Mouse (Mus musculus): ENCODE data around the gene Etv1. TPM values are rescaled to one million over a fixed set of nuclear protein-coding genes. Genes with fewer than 3 reads are reported as not detected.

The Etv1 gene
- polyA plus RNA-seq, 1 experiment from 2014 or later: 12.8 TPM

DNA sequence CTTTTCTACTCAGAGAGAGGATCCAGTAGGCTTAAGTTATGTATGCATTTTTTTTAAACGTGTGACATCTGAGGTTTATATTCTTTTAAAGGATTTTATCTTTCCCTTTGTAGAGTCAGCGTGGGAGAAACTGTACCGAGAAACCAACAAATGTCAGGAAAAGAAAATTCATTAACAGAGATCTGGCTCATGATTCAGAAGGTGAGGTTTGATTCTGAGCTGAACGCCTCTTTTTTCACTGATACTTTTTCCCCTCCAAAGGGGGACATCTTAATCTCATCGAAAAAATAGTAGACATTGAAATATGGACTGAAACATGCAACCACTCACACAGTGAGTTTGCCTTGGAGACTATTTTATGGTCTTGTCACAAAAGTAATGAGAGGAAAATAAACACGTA, 2.5 kb downstream of the Etv1 start:
- peak overlapping the region; percentile 72 for H3K4me3 ChIP-seq (ENCODE audit: low read length)
- H3K9ac ChIP-seq (replicated peaks; ENCODE audit: low read length): no peak overlapping the region
- no peak overlapping the region for H3K27ac ChIP-seq (ENCODE audit: low read length)
- H3K27me3 ChIP-seq (ENCODE audit: insufficient read depth, low read length): no peaks in the 10 kb centered on the region
- peak overlapping the region; percentile 84 for H3K4me2 ChIP-seq (replicated peaks; ENCODE audit: low read depth, low read length)
- no peaks in the 10 kb centered on the region for H3K36me3 ChIP-seq (ENCODE audit: insufficient read depth, low read length)
- 0 out of 2 replicates have a peak, but pooled peaks cover 6% of the 10 kb centered on the region for H3K4me1 ChIP-seq (ENCODE audit: insufficient read depth, low read length)
- no peak for ATAC-seq (ENCODE audit: low FRiP score, low TSS enrichment)
- WGBS: 26% methylated on average over 6 of the region's 6 CpGs
- no peaks in the 10 kb centered on the region for H3K9me3 ChIP-seq (ENCODE audit: low read length)

DNA sequence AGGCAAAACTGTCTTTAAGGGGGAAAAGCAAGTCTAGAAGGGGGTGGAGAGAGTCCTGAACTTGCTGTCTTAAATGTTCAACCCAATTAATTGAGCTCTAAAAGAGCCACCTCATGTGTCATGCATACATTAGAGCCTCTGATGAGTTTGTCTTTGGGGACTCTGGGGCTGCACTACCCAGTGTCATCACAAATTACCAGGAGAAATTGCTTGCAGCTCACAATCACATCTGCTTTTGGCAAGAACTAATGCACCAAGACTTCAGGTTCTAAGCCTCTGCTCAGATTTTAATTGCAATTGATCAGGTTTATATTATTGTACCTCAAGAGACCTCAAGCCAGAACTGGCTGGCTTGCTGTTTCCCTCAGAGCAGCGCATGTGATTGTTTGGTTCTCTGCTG, 4.1 kb downstream of the Etv1 start:
- no peaks in the 10 kb centered on the region for H3K36me3 ChIP-seq (ENCODE audit: insufficient read depth, low read length)
- H3K4me3 ChIP-seq (ENCODE audit: low read length): no peak overlapping the region
- no peak overlapping the region for H3K27ac ChIP-seq (ENCODE audit: low read length)
- peaks cover 11% of the 10 kb centered on the region for H3K4me1 ChIP-seq (ENCODE audit: insufficient read depth, low read length)
- no peaks in the 10 kb centered on the region for H3K27me3 ChIP-seq (ENCODE audit: insufficient read depth, low read length)
- ATAC-seq (ENCODE audit: low FRiP score, low TSS enrichment): no peak
- H3K4me2 ChIP-seq (replicated peaks; ENCODE audit: low read depth, low read length): no peak overlapping the region
- WGBS: 83% methylated on average over 1 of the region's 1 CpGs
- H3K9ac ChIP-seq (replicated peaks; ENCODE audit: low read length): no peak overlapping the region
- no peaks in the 10 kb centered on the region for H3K9me3 ChIP-seq (ENCODE audit: low read length)

DNA sequence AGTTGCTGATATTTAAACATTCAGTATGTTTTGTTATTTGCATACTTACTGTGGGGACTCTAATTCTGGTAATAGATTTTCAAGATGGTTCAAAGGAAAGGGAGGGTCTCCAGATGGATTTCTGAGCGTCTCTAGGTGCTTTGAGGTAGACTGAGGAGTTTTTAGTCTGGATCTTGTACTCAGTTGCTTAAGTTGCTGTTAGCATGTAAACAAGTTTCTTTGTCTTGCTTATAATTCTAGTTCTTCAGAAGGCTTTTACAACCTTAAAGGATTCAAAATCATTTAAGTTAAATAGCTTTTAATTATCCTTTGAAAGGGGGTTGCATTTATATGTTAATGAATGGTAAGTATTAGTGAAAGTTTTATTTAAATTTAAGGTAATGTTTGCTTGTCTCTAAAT, 5.0 kb downstream of the Etv1 start:
- Histone ChIP-seq H3K9me3 (ENCODE audit: low read length) (no peaks in the 10 kb centered on the region), H3K36me3 (ENCODE audit: insufficient read depth, low read length) (no peaks in the 10 kb centered on the region), H3K4me3 (ENCODE audit: low read length) (no peak overlapping the region), H3K9ac (replicated peaks; ENCODE audit: low read length) (no peak overlapping the region), H3K27me3 (ENCODE audit: insufficient read depth, low read length) (no peaks in the 10 kb centered on the region), H3K4me1 (ENCODE audit: insufficient read depth, low read length) (peaks cover 20% of the 10 kb centered on the region), H3K27ac (ENCODE audit: low read length) (no peak overlapping the region), H3K4me2 (replicated peaks; ENCODE audit: low read depth, low read length) (no peak overlapping the region)
- no peak for ATAC-seq (ENCODE audit: low FRiP score, low TSS enrichment)
- 36% methylated on average over 1 of the region's 1 CpGs for WGBS

DNA sequence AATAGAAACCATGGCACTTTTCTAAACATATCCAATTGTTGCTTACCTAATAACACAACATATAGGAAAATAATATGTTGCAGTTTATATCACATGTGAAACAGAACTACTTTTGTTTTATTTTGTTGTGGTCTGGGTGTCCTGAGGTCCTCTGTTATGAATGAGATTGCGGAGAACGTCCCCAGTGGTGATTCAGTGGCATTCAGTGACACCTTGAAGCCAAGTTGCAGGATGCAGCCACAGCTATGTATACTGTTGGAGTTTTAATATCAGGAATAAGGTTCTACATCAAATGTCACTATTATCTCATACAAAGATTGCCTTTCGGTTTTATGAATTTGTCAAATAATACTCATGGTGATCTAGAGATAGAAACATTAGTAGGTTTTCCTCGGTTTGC, 7.4 kb downstream of the Etv1 start:
- Histone ChIP-seq H3K27me3 (ENCODE audit: insufficient read depth, low read length) (no peaks in the 10 kb centered on the region), H3K4me1 (ENCODE audit: insufficient read depth, low read length) (peaks cover 17% of the 10 kb centered on the region), H3K9me3 (ENCODE audit: low read length) (no peaks in the 10 kb centered on the region), H3K27ac (ENCODE audit: low read length) (no peak overlapping the region), H3K4me2 (replicated peaks; ENCODE audit: low read depth, low read length) (no peak overlapping the region), H3K36me3 (ENCODE audit: insufficient read depth, low read length) (no peaks in the 10 kb centered on the region), H3K4me3 (ENCODE audit: low read length) (no peak overlapping the region), H3K9ac (replicated peaks; ENCODE audit: low read length) (no peak overlapping the region)
- WGBS: 94% methylated on average over 4 of the region's 4 CpGs
- no peak for ATAC-seq (ENCODE audit: low FRiP score, low TSS enrichment)

DNA sequence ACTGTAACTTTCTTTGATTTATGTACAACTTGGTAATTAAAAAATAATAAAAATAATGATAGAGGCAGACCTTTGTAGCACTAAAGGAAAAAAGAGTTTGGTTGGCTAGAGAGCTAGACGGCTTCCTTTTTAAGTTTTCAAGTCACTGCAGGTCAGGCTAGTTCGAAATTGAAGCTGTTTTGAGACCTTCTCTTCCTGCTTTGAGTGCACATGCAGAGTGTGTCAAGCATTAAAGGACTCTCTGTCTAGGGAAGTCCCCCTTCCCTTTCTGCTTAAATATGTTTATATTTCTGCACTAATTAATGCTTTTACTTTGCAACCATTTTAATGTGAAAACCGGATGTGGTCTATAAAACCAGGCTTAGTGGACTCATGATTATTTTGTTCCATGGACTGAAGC, 8.5 kb downstream of the Etv1 start:
- H3K36me3 ChIP-seq (ENCODE audit: insufficient read depth, low read length): no peaks in the 10 kb centered on the region
- H3K4me1 ChIP-seq (ENCODE audit: insufficient read depth, low read length): peaks cover 14% of the 10 kb centered on the region
- ATAC-seq (ENCODE audit: low FRiP score, low TSS enrichment): peak; percentile 58; the same call in 1 of the 2 replicates
- H3K9me3 ChIP-seq (ENCODE audit: low read length): no peaks in the 10 kb centered on the region
- H3K27ac ChIP-seq (ENCODE audit: low read length): no peak overlapping the region
- H3K4me3 ChIP-seq (ENCODE audit: low read length): no peak overlapping the region
- H3K9ac ChIP-seq (replicated peaks; ENCODE audit: low read length): no peak overlapping the region
- no peaks in the 10 kb centered on the region for H3K27me3 ChIP-seq (ENCODE audit: insufficient read depth, low read length)
- 35% methylated on average over 3 of the region's 3 CpGs for WGBS
- H3K4me2 ChIP-seq (replicated peaks; ENCODE audit: low read depth, low read length): no peak overlapping the region

DNA sequence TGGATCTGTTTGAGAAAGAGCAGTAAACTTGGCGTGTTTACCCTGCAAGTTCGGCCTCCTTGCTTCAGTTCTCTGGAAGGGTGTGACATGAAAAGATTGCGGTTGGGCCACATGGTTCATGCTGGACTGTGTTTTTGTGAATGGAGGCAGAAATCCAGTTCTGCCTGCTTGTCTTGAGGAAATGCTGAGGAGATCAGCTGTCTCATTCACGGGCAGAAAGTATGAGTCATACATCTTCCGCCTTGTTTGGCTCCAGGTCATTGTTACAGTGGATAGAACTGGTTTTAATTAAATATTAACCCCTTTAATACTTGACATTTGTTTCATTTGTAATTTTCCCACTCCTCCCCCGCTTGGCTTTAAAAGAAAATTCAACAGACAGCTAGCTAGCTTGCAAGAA, 9.4 kb downstream of the Etv1 start:
- ATAC-seq (ENCODE audit: low FRiP score, low TSS enrichment): peak; percentile 94
- Histone ChIP-seq H3K27ac (ENCODE audit: low read length) (peak overlapping the region; percentile 48; the same call in 1 of the 2 replicates), H3K9me3 (ENCODE audit: low read length) (no peaks in the 10 kb centered on the region), H3K4me3 (ENCODE audit: low read length) (peak overlapping the region; percentile 12; the same call in 1 of the 2 replicates), H3K9ac (replicated peaks; ENCODE audit: low read length) (no peak overlapping the region), H3K4me1 (ENCODE audit: insufficient read depth, low read length) (peaks cover 16% of the 10 kb centered on the region), H3K36me3 (ENCODE audit: insufficient read depth, low read length) (no peaks in the 10 kb centered on the region), H3K4me2 (replicated peaks; ENCODE audit: low read depth, low read length) (peak overlapping the region; percentile 40), H3K27me3 (ENCODE audit: insufficient read depth, low read length) (no peaks in the 10 kb centered on the region)
- 19% methylated on average over 6 of the region's 6 CpGs for WGBS

DNA sequence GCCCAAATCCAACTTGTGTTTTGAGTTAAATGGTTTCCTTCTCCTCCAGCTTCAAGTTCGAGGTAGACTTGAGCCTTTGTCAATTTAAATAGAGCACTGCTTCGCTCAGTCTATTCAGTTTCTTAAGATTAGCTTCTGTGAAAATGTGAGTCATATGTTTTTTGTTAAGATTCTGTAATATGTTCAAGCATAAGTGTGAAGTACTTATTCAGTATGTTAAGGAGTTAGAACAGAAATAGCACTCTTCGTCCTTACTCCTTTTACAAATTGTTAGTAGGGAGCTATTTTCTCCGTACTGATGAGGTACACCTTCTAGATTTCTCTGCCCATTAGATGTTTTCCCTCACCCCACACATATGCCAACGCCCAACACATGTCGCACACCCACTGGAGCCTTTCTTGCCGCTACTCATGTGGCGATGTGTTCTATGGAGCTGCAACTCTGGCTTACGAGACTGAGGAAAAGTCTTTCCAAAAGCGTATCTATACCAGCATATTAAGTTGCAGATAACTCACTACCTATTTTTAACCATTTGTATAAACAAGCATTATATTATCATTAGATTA, 10.7 kb downstream of the Etv1 start:
- H3K4me3 ChIP-seq (ENCODE audit: low read length): no peak overlapping the region
- no peak overlapping the region for H3K4me2 ChIP-seq (replicated peaks; ENCODE audit: low read depth, low read length)
- H3K27me3 ChIP-seq (ENCODE audit: insufficient read depth, low read length): no peaks in the 10 kb centered on the region
- 94% methylated on average over 10 of the region's 10 CpGs for WGBS
- H3K9ac ChIP-seq (replicated peaks; ENCODE audit: low read length): no peak overlapping the region
- no peaks in the 10 kb centered on the region for H3K9me3 ChIP-seq (ENCODE audit: low read length)
- H3K36me3 ChIP-seq (ENCODE audit: insufficient read depth, low read length): no peaks in the 10 kb centered on the region
- peaks cover 19% of the 10 kb centered on the region for H3K4me1 ChIP-seq (ENCODE audit: insufficient read depth, low read length)
- no peak overlapping the region for H3K27ac ChIP-seq (ENCODE audit: low read length)
- ATAC-seq (ENCODE audit: low FRiP score, low TSS enrichment): no peak

DNA sequence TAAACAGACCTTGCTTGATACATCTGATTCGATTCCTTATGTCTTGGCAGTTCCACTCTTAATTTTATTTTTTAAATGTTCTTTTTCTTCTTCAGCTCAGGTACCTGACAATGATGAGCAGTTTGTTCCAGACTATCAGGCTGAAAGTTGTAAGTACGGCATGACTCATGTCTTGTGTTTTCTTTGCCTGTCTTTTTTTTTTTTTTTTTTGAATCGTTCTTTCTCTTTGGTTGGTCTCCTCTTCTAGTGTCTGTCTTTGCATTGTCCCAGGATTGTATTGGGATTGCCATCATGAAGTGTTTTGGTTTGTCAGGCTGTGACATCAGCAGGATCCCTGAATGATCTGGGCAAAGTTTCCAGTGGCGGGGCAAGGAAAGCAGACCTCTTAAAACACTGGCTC, 13.9 kb downstream of the Etv1 start:
- Histone ChIP-seq H3K4me1 (ENCODE audit: insufficient read depth, low read length) (peaks cover 16% of the 10 kb centered on the region), H3K9ac (replicated peaks; ENCODE audit: low read length) (no peak overlapping the region), H3K4me3 (ENCODE audit: low read length) (no peak overlapping the region), H3K4me2 (replicated peaks; ENCODE audit: low read depth, low read length) (no peak overlapping the region), H3K9me3 (ENCODE audit: low read length) (no peaks in the 10 kb centered on the region), H3K27ac (ENCODE audit: low read length) (no peak overlapping the region), H3K36me3 (ENCODE audit: insufficient read depth, low read length) (no peaks in the 10 kb centered on the region), H3K27me3 (ENCODE audit: insufficient read depth, low read length) (no peaks in the 10 kb centered on the region)
- ATAC-seq (ENCODE audit: low FRiP score, low TSS enrichment): no peak
- WGBS: 50% methylated on average over 4 of the region's 4 CpGs

DNA sequence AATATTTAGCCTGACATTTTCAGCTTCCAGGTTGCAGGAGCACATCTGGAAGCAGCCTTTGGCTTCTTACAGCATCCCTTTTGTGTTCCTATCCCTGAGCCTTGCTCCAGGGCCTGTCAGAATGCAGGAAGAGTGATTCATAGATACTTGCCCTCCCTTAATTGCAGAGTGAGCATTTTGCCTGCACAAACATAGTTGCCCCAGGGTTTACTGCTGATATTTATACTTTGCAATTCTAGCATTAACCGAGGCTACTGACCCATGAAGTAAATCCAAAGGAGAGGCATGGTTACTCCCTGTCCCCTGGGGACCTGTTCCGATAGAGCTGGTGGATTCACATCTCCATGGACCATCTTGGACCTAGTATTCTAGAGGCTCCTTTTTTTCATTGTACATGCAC, 14.5 kb downstream of the Etv1 start:
- peak; percentile 87 for ATAC-seq (ENCODE audit: low FRiP score, low TSS enrichment)
- Histone ChIP-seq H3K4me3 (ENCODE audit: low read length) (no peak overlapping the region), H3K4me2 (replicated peaks; ENCODE audit: low read depth, low read length) (no peak overlapping the region), H3K36me3 (ENCODE audit: insufficient read depth, low read length) (no peaks in the 10 kb centered on the region), H3K9me3 (ENCODE audit: low read length) (no peaks in the 10 kb centered on the region), H3K9ac (replicated peaks; ENCODE audit: low read length) (no peak overlapping the region), H3K27ac (ENCODE audit: low read length) (no peak overlapping the region), H3K4me1 (ENCODE audit: insufficient read depth, low read length) (peaks cover 10% of the 10 kb centered on the region), H3K27me3 (ENCODE audit: insufficient read depth, low read length) (no peaks in the 10 kb centered on the region)
- WGBS: 18% methylated on average over 2 of the region's 2 CpGs

DNA sequence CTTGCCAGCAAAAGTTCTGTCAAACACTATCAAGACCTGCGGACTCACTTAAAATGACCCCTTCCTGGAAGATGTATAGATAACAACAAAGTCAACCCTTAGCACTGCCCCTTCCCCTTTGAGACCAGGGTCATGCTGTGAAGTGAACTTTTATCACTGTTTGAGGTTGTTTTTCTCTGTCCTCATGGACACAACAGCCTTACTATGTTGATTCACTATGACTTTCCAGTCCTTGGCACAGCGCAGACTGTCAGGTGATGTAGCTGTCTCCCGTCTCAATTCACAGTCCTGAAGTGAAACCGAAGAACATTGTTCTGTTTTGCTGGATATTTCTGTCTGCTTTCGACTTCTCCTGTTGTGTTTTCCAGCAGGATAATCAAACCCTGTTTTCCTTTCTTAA, 27.9 kb downstream of the Etv1 start:
- 64% methylated on average over 5 of the region's 5 CpGs for WGBS
- H3K4me2 ChIP-seq (replicated peaks; ENCODE audit: low read depth, low read length): no peak overlapping the region
- H3K4me3 ChIP-seq (ENCODE audit: low read length): no peak overlapping the region
- no peak overlapping the region for H3K9ac ChIP-seq (replicated peaks; ENCODE audit: low read length)
- no peak overlapping the region for H3K27ac ChIP-seq (ENCODE audit: low read length)
- no peaks in the 10 kb centered on the region for H3K36me3 ChIP-seq (ENCODE audit: insufficient read depth, low read length)
- no peaks in the 10 kb centered on the region for H3K27me3 ChIP-seq (ENCODE audit: insufficient read depth, low read length)
- no peaks in the 10 kb centered on the region for H3K4me1 ChIP-seq (ENCODE audit: insufficient read depth, low read length)
- H3K9me3 ChIP-seq (ENCODE audit: low read length): no peaks in the 10 kb centered on the region
- ATAC-seq (ENCODE audit: low FRiP score, low TSS enrichment): no peak

All from kidney, embryonic 16.5 days (tissue).